Mouse (Mus musculus) heart, postnatal 0 days (tissue): ENCODE measurements around the gene Olfr543. TPM values are rescaled to one million over a fixed set of nuclear protein-coding genes. Genes with fewer than 3 reads are reported as not detected.

Experiments
- ATAC-seq: fragments of 200-750 bp; cut with Nextera tagmentation; 2 replicates; pipeline ENCODE4 v1.8.0; 2017; ENCODE audit warnings: low read depth, moderate number of reproducible peaks, moderate library complexity; ENCODE audit not compliant: insufficient read depth
- DNase-seq: peaks from one replicate; pipeline ENCODE4 v3.0.0-alpha.2; 2016; ENCODE audit warnings: low spot score
- H3K27ac ChIP-seq: fragments of 300-500 bp; sonication (generic); 2 replicates; pipeline ENCODE4 v1.5.1; 2014; ENCODE audit warnings: low read depth, mild to moderate bottlenecking
- H3K27me3 ChIP-seq: fragments of 300-500 bp; sonication (generic); 2 replicates; pipeline ENCODE4 v1.6.1; 2014; ENCODE audit warnings: low read length, mixed read lengths; ENCODE audit not compliant: control insufficient read depth, insufficient read depth
- H3K36me3 ChIP-seq: fragments of 300-500 bp; sonication (generic); replicated peaks from 2 replicates; pipeline ENCODE4 v1.6.1; 2014; ENCODE audit warnings: low read length, mixed read lengths; ENCODE audit not compliant: control insufficient read depth, insufficient read depth
- H3K4me1 ChIP-seq: fragments of 300-500 bp; sonication (generic); 2 replicates; pipeline ENCODE4 v1.6.1; 2014; ENCODE audit warnings: antibody characterized with exemption; ENCODE audit not compliant: control insufficient read depth, insufficient read depth
- H3K4me2 ChIP-seq: fragments of 300-500 bp; sonication (generic); 2 replicates; pipeline ENCODE4 v1.6.1; 2014; ENCODE audit warnings: low read depth, mild to moderate bottlenecking, low read length, moderate library complexity
- H3K4me3 ChIP-seq: fragments of 300-500 bp; sonication (generic); 2 replicates; pipeline ENCODE4 v1.5.1; 2014; ENCODE audit warnings: low read depth, low read length
- H3K9ac ChIP-seq: fragments of 300-500 bp; sonication (generic); replicated peaks from 2 replicates; pipeline ENCODE4 v1.6.1; 2014; ENCODE audit warnings: low read depth, low read length, mixed read lengths
- H3K9me3 ChIP-seq: fragments of 300-500 bp; sonication (generic); replicated peaks from 2 replicates; pipeline ENCODE4 v1.6.1; 2016; ENCODE audit warnings: low read length; ENCODE audit not compliant: control insufficient read depth
- CTCF ChIP-seq: IDR thresholded peaks from 2 replicates; pipeline ENCODE4 v1.5.1; 2016; ENCODE audit warnings: antibody characterized with exemption, control low read depth, low read depth
- EP300 ChIP-seq: IDR thresholded peaks from 2 replicates; pipeline ENCODE4 v1.6.1; 2016; ENCODE audit warnings: antibody characterized with exemption, low read depth
- WGBS: fragments of 180-500 bp; shearing (Covaris S2); extraction: QIAGEN DNeasy Blood & Tissue Kit; methylation state at CpG from one replicate; pipeline ENCODE4 v1.1.7; 2014; 5-methylcytosine and 5-hydroxymethylcytosine counted together
- polyA plus RNA-seq: library from polyadenylated mRNA; unstranded; fragments of >200 nt; fragmentation: Nextera tagmentation; extraction: Ambion mirVana; gene quantifications from 2 replicates; pipeline ENCODE4 v1.2.1, GENCODE M21; 2015
- total RNA-seq: library from RNA; depleted of rRNA; stranded (reverse); fragments of >200 nt; gene quantifications from 2 replicates; pipeline ENCODE4 v1.2.3, GENCODE M21; 2014; ENCODE audit warnings: low replicate concordance

Olfr543 gene
- total and polyA plus RNA-seq, 2 experiments from 2014 or later = not detected

DNA sequence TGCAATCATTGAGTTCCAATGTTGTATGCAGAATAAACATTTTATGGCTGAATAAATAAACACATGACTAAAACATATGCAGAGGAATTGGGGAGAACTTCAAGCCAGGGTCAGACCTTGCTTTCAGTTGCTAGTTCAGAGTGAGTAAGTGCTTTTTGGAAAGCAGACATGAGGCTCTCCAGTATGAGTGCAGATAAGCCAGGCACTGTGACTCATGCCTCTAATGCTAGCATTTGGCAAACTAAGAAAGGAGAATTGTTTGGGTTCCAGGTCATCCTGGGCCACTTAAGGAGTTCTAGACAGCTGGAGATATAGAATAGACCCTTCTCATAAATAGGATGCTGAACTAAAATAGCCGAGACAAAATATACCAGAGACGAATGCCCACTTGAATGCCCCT, 2.2 kb upstream of the Olfr543 start:
- H3K9ac ChIP-seq = no peak overlapping the region
- no peaks in the 10 kb centered on the region for H3K27me3 ChIP-seq
- H3K4me2 ChIP-seq = no peak overlapping the region
- H3K27ac ChIP-seq = no peak overlapping the region
- no peak overlapping the region for H3K4me3 ChIP-seq
- ATAC-seq (peak; percentile 48; the same call in 1 of the 2 replicates), DNase-seq (no peak)
- TF ChIP-seq EP300 (no peak), CTCF (no peak)
- H3K36me3 ChIP-seq = no peaks in the 10 kb centered on the region
- H3K9me3 ChIP-seq = no peaks in the 10 kb centered on the region
- peaks cover 5% of the 10 kb centered on the region; the same call in 1 of the 2 replicates for H3K4me1 ChIP-seq
- WGBS = 38% methylated on average over 2 of the region's 2 CpGs

DNA sequence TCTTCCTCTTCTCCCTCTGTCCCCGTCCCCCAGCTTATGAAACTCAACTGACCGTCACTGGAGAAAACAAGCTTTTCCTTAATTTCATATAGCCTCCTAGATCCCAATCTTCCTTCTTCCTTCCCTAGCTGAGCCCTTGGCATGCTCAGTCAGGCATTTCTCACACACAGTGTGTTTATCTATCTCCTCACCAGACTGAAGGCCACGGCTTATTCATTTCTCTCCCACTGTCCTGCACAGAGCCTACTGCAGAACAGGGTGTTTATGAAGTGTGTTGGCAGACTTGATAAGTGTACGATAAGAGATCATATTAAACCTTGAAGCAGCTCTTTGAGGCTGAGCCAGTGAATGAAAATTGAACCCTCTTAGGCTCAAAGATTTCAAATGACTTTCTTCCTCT, 658 bp downstream of the Olfr543 start:
- DNase-seq = no peak
- TF ChIP-seq EP300 = no peak
- no peak for TF ChIP-seq CTCF
- 57% methylated on average over 4 of the region's 4 CpGs for WGBS
- Histone ChIP-seq H3K36me3 (no peaks in the 10 kb centered on the region), H3K4me1 (peaks cover 5% of the 10 kb centered on the region; the same call in 1 of the 2 replicates), H3K9ac (no peak overlapping the region), H3K27ac (no peak overlapping the region), H3K9me3 (no peaks in the 10 kb centered on the region), H3K4me2 (no peak overlapping the region), H3K4me3 (no peak overlapping the region), H3K27me3 (no peaks in the 10 kb centered on the region)
- ATAC-seq = no peak

DNA sequence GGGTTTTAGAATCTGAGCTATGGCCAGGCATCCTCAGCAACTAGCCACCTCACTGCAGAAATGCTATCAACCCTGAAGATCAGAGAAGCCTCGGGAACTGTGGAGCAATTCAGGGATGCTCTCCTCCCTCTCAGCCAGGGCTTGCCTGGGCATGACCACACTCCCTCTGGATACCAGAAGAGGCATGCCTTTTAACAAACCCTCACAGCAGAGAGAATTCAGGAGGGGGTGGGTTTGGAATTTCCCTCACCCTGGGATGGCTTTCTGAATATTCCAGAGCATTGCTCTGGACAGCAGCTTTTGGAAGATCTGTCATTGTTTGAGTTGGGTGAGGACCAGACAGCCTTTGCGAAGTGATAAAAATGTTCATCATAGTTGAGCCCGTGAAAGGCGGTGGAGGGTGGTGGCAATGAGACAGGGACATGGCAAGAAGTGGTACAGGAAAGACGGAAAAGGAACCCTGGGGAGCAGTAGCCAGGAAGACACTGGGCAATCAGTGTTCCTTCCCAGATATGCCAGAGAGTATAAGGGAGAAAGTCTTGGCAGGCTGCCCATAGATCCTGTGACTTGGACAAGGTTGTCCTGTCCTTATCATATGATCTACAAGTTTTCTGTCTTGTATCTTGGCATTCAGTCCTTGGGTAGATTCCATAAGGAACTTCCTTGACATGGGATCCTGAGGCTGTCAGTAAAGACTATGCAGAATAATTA, 2.0 kb downstream of the Olfr543 start:
- DNase-seq (no peak), ATAC-seq (no peak)
- no peak overlapping the region for H3K27ac ChIP-seq

DNA sequence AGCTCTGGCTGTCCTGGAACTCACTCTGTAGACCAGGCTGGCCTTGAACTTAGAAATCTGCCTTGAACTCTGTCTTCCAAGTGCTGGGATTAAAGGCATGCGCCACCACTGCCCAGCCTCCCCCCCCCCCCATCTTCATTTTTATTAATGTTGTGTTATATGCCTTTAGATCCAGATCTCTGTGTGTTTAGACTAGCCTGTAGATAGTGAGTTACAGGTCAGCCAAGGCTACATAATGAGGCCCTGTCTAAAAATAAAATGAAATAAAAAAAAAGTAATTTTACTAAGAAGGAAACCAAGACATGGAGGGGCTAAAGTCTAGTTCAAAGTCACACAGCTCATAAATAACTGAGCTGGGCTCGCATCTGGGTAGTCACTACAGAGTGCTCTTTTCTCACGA, 2.6 kb downstream of the Olfr543 start:
- no peak for TF ChIP-seq CTCF
- no peak for TF ChIP-seq EP300
- DNase-seq = no peak
- Histone ChIP-seq H3K4me1 (peaks cover 5% of the 10 kb centered on the region; the same call in 1 of the 2 replicates), H3K4me3 (no peak overlapping the region), H3K27me3 (no peaks in the 10 kb centered on the region), H3K27ac (no peak overlapping the region), H3K9me3 (no peaks in the 10 kb centered on the region), H3K36me3 (no peaks in the 10 kb centered on the region), H3K9ac (no peak overlapping the region), H3K4me2 (no peak overlapping the region)
- 69% methylated on average over 3 of the region's 3 CpGs for WGBS
- no peak for ATAC-seq

More for the DNA sequence above, 2.0 kb downstream of the Olfr543 start:
- Histone ChIP-seq H3K9me3 (no peaks in the 10 kb centered on the region), H3K9ac (no peak overlapping the region), H3K4me2 (no peak overlapping the region), H3K4me1 (peaks cover 5% of the 10 kb centered on the region; the same call in 1 of the 2 replicates), H3K4me3 (no peak overlapping the region), H3K27me3 (no peaks in the 10 kb centered on the region), H3K36me3 (no peaks in the 10 kb centered on the region)
- WGBS = 31% methylated on average over 5 of the region's 5 CpGs
- TF ChIP-seq CTCF (no peak), EP300 (no peak)

DNA sequence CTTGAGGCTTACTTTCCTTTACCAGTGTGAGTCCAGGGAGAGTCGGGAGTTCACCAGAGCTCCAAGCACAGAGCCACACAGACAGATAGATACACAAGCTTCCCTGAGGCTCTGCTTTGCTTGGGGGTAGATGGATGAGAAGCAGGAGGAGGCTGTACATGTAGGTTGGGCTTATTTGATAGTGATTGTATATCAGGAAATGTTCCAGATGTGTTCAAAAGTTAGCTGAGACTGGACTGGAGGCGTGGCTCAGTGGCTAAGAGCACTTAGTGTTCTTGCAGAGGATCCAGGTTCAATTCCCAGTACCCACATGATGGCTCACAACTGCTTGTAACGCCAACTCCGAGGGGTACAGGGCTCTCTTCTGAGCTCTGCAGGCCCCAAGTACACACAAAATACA, 3.1 kb downstream of the Olfr543 start:
- Histone ChIP-seq H3K4me2 (no peak overlapping the region), H3K4me1 (peaks cover 5% of the 10 kb centered on the region; the same call in 1 of the 2 replicates), H3K4me3 (no peak overlapping the region), H3K27ac (no peak overlapping the region), H3K36me3 (no peaks in the 10 kb centered on the region), H3K9ac (no peak overlapping the region), H3K9me3 (no peaks in the 10 kb centered on the region), H3K27me3 (no peaks in the 10 kb centered on the region)
- no peak for DNase-seq
- WGBS = 85% methylated on average over 4 of the region's 4 CpGs
- TF ChIP-seq EP300 = no peak
- ATAC-seq = no peak

DNA sequence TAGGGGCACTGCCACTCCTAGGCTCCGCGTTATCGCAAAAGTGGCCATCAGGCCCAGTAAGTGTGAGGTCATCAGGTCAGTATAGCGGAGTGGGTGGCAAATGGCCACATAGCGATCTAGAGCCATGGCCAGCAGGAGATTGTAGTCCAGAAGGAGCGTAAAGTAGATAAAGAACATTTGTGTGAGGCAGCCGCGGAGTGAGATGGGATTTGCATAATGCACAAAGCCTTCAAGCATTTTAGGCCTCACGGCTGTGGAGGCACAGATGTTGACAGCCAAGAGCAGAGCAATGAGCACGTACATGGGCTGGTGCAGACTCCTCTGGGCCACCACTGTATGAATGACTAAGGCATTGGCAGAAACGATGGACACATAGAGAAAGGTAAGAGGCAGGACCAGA, 4.1 kb downstream of the Olfr543 start:
- no peak for DNase-seq
- Histone ChIP-seq H3K9me3 (no peaks in the 10 kb centered on the region), H3K36me3 (no peaks in the 10 kb centered on the region), H3K4me2 (no peak overlapping the region), H3K27ac (no peak overlapping the region), H3K9ac (no peak overlapping the region), H3K4me1 (peaks cover 5% of the 10 kb centered on the region; the same call in 1 of the 2 replicates), H3K27me3 (no peaks in the 10 kb centered on the region), H3K4me3 (no peak overlapping the region)
- TF ChIP-seq CTCF = no peak
- no peak for TF ChIP-seq EP300
- ATAC-seq = no peak
- WGBS = 78% methylated on average over 11 of the region's 11 CpGs
